Mouse (Mus musculus): ENCODE measurements around the gene Prr12.
"Not testable (repeated sequence)": the region's sequence is repeated elsewhere in the genome, so short reads cannot be mapped to it uniquely, and the experiment has no call there.

Prr12 gene

DNA sequence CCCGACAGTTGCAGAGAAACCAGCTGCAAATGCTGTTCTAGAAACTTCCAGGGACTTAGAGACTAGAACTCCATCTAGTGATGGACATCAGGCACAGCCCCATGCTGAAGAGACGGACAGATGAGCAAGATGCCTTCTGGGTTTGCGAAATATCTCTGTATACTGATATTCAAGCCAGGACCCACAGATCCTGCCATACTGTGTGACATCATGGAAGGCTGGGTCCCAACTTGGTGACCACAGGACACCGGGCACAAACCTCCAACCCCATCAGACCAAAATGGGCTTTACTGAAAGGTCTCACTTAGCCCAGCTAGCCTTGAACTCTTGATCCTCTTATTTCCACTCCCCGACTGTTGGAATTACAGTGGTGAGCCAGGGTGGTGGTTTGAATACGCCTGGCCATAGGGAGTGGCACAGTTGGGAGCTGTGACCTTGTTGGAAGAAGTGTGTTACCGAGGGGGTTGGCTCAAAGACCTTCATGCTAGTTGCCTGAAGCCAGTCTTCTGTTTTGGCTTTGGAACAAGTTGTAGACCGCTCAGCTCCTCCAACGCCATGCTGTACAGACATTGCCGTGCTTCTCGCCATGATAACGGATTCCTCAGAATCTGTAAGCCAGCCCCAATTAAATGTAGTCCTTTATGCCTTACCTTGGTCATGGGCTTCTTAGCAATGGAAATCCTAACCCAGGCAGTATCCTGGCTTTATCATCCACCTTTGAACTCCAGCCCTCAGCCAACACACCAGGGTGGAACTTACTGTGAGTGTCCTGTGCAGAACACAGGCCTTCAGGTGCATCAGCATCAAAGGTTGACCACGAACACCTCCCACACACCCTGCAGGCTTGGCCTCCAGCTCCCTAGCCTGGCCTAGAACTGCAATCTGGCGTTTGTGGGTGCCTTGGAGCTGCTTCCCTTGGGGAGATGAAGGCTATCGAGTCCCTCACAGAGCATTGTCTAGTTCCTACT, 28.1 kb downstream of the Prr12 start:
- no peak for DNase-seq (ENCODE audit: low read depth in 1 of 2, low spot score in 2 of 2)

DNA sequence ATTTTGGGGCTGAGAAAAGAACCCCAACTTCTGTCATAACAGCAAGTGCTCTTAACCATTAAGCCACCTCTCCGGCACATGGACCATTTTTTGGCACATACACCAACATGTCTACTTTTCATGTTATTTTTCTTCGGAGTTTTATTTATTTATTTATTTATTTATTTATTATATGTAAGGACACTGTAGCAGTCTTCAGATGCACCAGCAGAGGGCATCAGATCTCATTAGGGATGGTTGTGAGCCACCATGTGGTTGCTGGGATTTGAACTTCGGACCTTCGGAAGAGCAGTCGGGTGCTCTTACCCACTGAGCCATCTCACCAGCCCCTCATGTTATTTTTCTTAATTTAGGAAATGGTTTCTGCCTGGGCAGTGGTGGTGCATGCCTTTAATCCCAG, 29.0 kb downstream of the Prr12 start:
- DNase-seq (ENCODE audit: low read depth in 1 of 2, low spot score in 2 of 2), result not testable (repeated sequence)

DNA sequence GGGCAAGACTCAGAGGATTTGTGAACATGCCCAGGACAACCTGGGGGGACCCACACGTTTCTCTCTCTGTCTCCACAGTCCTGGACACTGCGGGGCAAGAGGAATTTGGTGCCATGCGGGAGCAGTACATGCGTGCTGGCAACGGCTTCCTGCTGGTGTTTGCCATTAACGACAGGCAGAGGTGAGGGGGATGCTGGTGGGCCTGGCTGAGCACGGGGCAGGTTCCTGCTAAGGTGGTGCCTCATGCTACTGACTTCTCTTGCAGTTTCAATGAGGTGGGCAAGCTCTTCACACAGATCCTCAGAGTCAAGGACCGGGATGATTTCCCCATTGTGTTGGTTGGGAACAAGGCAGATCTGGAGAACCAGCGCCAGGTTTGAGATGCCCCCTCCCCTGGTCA, 32.5 kb downstream of the Prr12 start:
- DNase-seq (ENCODE audit: low read depth in 1 of 2, low spot score in 2 of 2), result no peak

DNA sequence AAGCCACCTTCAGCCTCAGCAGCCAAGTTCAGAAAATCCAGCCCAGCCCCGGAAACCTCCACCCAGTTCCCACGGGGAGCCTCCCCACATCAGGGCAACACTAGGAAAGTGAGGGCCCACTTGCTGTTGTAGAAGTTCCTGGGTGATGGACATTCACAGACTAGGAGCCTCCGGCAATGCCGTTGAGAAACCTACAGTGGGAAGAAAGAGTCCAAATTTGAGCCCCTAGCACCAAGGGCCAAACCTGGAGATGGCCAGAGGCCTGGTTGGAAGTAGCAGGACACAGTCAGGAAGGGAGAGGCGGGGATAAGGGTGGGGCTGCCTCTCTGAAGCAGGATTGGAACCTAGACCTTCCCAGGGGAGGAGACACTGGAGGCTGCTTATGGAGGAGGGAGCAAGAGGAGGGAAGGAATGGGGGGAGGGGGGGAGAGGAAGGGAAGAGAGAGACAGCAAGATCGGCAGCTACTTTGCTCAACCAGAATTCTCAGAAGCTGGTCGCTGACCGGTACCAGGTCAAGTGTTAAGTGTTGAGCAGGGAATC, 33.6 kb downstream of the Prr12 start:
- DNase-seq (ENCODE audit: low read depth in 1 of 2, low spot score in 2 of 2), result no peak

DNA sequence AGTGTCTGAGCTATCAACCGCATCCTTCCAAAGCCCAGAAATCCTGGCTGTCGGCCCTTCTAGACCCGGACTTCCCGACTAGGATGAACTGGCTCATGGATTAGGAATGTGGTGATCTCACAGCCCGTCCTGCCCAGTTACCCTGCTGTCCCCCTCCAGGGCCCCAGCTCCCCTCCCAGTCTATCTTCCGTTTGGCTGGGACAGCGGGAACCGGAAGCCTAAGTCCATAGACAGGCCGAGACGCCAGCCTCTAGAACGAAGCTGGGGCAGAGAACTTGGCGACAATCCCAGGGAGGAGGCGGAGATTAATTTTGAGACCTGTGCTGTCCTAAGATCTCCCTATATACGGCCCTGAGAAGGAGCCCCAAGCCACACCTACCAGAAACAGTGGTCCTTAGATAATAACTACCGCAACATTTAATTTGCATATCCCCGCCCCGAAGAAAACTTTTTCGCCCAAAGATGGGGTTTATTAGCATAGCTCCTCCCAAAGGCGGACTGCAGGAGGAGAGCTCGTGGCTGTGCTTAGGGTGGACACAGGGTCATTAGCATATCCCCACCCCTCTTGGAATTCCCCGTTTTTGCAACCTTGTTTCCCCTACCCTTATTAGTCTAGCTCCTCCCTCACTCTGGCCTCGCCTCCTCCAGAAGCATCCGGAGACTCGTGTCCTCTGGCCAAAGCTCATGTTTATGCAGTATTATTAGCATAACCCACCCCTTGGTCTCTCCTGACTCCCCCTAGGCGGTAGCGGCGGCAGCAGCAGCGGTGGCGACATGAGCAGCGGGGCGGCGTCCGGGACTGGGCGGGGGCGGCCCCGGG, 35.2 kb downstream of the Prr12 start, which contains the start of gene Rras:
Gene Rras, plus strand, starts transcription at position 720 of the 820 bp plus-strand sequence.
- DNase-seq (ENCODE audit: low read depth in 1 of 2, low spot score in 2 of 2), result peak; percentile 90 to 91

DNA sequence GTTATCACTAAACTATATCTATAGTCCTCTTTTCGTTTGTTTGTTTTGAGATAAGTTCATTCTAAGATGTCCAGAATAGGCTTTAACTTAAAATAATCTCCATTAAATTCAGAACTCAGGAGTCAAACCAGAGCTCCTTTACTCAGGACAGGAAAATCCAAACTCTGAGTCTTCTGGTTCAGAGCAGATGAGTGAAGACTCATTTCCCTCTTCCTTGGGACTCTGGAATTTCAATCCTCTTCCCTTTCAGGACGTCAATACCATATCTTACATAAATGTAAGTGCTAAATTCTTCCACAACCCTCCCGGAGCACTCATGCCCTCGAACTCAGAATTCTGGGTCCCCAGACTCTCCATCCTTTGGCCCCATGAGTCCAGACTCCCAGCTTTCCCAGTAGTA, 35.9 kb downstream of the Prr12 start:
- no peak for DNase-seq (ENCODE audit: low read depth in 1 of 2, low spot score in 2 of 2)

DNA sequence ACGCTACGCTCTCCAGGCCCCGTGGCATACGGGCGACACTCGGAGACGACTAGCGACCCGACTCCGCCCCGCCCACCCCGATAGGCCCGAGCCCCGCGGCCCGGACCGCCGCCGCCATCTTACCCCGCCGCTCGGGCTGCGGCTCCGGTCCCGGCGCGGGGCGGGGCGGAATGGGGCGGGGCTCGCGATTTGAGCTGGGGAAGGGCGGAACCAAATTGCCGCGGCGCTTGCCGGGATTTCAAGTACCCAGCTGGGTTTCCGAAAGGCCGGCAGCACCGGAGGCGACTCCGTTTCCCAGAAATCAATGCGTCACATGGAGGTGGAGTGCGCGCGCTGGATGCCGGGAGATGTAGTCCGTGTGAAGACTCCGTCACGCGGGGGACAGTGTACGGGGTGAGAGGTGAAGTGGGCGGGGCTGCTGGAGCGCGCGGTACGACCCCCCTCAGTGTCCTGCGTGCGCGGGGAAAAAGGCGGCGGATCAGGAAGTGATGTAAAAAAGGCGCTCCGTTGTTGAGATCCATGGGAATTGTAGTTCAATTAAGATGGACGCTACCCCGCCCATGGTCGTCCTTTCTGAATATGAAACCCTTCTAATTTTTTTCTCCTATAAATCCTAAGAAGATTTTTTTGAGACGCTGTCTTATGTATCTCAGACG, 36.6 kb downstream of the Prr12 start, which contains the start of gene Scaf1:
Gene Scaf1, minus strand, starts transcription at position 407 of the 656 bp plus-strand sequence.
- DNase-seq (ENCODE audit: low read depth in 1 of 2, low spot score in 2 of 2), result peak; percentile 98

DNA sequence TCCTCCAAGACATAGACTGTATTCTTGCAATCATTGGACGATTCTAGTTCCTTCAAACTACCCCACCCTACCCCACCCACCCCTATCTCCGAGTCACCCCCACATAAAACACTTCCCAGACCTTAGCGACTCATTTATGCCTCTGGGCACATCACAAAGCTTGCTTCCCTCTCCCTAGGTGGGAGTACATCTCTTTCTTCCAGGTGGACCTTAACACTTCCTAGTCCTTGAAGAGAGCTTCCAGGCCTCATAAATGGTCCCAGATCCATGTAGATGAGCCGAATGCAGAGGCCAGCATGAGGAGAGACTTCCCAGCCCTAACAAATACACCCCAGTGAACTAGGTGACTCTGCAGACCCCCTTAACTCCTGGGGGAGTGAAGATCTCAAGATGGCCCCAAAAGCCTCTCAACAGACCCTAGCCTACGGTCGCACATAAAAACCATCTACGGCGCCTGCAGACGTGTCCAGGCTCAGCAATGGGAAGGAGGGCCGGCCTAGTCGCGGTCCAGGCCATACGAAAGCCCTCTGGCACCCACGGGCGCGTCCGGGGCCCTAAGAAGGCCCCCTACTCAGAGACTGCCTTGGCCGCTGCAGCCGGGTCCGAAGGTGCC, 37.2 kb downstream of the Prr12 start:
- DNase-seq (ENCODE audit: low read depth in 1 of 2, low spot score in 2 of 2), result no peak

DNA sequence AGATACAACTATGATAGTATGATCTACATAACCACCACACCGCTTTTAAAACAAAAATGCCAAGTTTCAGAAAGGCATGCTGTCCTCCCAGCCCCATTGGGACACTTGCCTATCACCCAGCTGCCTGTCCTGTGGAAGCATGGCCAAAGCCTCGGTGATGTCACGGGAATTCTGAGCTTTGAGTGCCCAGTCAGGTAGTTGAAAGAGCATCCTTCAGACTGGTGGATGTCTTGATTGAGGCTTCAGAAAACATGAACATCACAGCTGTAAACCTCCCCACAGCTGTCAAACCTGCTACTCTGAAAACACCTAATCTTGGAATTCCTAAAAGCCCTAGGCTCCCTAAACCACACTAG, 38.6 kb downstream of the Prr12 start:
- no peak for DNase-seq (ENCODE audit: low read depth in 1 of 2, low spot score in 2 of 2)

DNA sequence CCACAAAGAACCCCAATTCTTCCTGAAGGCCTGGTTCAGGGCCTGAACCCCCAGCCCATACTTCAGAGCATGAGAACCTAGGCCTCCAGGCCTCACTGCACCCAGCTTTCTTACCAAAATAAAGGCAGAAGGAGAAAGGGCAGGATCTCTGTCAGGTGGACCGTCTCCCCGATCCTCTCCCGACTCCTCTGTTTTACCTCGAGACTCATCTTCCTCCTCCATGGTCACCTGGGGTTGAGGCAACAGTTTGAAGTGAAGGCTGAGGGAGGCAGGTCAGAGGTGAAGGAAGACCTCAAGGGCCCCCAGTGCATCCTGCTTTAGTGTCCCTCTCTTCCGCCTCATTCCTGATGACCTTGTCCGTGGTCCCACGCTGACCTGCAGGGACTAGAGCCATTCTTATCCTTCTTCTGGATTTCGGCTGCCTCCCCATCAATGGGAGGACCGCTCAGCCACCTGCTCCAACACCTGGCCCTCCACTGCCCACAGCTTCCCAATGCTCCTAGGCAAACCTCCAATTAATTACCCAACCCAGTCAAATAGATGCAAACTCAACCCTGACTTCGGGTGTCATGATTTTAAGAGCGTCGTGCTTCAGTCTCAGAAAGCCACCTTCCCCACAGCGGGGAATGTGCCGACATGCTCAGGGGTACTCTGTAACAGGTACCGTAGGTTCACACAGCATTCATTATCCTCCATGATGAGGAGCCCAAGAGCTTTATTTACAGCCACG, 39.1 kb downstream of the Prr12 start:
- no peak for DNase-seq (ENCODE audit: low read depth in 1 of 2, low spot score in 2 of 2)

DNA sequence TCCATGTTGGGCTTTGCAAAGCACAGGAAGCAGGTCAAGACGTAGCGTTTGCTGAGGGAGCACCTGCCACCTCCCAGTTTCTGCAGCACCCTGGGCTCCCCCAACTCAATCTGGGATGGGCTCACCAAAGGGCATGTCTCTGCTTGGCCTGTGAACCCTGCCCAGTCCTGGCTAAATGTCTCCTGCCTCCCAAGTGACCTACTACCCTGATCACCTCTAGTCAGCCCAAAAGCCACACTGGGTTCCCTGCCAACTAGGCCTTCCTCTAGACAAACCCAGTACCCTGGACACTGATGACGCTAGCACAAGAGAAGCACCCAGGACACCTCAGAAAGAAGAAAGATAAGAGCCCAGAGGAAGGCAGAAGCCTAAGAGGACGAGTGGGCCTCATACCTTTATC, 39.9 kb downstream of the Prr12 start:
- DNase-seq (ENCODE audit: low read depth in 1 of 2, low spot score in 2 of 2), result no peak

DNA sequence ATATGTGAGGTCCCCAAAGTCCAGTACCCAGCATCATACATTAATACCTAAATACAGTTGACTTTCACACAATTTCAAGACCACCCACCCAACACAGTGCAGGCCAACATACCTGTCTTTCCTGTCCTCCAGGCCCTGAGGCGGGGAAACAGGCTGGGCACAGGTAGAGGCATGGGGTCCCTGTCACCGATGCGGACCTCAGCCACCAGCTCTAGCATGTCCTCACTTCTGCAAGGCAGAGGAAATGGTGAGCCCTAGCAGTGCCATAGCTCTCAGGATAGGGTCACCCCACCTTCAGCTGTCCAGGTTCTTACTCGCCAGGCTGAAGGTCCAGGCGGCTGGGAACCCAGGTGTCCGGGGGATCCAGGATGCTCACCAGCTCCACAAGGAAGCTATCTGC, 40.7 kb downstream of the Prr12 start:
- no peak for DNase-seq (ENCODE audit: low read depth in 1 of 2, low spot score in 2 of 2)

DNA sequence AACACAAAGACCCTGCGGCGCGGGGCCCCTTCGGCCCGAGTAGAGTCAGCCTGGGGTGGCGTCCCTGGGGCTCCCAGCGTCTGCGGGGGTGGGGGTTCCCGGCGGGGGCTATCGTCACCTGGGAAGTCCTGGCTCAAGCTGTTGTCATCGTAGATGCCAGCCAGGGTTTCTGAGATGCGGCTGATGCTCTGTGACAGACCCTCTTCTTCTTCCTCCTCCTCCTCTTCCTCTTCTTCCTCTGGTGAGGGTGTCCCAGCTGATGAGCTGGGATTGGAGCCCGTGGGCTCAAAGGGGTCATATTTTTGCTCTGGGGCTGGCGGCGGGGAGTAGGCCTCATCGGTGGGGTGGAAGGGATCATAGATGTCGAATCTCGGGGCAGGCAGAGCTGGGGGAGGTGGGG, 44.3 kb downstream of the Prr12 start:
- no peak for DNase-seq (ENCODE audit: low read depth in 1 of 2, low spot score in 2 of 2)

DNA sequence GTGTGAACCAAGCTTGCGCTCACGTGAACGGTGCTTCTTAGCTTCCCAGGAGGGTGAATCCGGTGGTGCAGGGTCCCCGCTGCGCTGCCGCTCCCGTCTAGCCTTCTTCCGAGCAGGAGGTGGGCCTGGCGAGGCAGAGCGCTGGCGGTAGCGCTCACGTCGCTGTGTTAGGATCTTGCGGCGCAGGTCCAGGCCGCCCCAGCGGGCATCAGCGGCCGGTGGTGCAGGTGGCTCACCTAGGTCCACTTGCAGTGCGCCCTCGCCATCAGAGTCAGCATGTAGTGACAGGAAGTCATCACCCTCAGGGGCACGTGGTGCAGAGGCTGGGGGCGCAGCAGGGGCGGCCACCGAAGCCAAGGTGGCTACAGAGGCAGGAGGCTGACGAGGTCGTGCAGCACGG, 44.8 kb downstream of the Prr12 start:
- DNase-seq (ENCODE audit: low read depth in 1 of 2, low spot score in 2 of 2), result no peak

DNA sequence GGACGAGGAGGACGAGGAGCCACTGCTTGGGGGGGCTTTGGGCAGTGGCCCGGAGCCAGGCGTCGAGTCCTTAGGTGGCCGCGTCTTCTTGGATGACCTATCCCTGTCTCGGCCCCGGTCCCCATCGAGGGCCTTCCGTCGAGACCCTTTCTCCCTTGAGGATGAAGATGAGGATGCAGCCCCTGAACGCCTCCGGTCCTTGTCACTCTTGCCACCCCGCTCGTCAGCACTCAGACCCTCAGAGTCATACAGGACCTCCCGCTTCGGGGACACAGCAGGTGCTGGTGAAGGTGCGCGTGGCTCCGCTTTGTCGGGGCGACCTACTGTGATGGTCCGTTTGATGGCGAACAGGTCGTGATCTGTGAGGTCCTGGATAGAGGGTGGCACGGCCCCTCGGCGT, 45.5 kb downstream of the Prr12 start:
- no peak for DNase-seq (ENCODE audit: low read depth in 1 of 2, low spot score in 2 of 2)

DNA sequence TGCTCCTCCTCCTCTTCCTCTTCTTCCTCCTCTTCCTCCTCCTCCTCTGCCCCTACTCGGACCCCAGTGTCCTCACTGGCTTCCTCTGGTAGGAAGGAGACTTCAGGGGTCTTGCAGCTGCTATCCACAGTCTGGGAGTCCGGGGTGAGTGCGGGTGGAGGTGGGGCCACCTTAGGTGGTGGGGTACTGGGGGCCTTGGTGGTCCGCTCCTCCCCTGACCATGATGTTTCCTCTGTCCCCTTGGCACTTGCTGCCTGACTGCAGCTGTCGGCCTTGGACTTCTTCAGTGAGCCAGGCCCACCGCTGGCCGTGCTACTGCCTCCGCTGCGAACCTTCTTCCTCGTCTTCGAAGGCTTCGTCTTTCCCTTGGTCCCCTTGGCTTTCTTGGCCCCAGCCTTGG, 46.2 kb downstream of the Prr12 start:
- no peak for DNase-seq (ENCODE audit: low read depth in 1 of 2, low spot score in 2 of 2)

DNA sequence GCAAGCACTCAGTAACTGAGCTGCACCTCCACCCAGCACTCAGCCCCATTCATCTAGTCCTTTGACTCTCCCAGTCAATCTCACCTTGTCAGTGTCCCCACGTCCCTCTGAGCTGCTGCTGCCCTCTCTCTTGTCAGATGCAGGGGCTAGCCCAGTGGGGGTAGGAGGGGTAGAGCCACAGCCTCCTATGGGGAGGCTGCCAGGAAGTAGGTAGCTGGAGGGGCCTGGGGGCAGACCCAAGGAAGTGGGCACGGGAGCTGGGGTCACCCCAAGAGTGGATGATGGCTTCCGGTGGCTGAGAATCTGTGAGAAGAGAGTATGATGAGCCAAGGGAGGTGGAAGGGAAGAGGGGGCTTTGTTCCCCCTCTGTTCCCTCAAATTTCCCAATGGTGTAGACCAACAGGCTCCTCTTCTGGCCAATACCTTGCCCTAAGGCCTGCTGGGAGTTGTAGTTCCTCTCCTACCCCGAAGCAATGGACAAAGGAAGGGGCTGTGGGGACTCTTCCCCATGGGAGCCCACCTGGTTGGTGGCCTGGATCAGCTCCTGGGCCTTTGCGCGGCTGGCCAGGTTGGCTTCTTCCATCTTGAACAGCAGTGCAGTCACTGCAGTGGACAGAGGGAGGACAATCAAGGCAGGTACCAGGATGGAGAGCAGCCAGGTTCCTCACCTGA, 47.2 kb downstream of the Prr12 start:
- no peak for DNase-seq (ENCODE audit: low read depth in 1 of 2, low spot score in 2 of 2)

DNA sequence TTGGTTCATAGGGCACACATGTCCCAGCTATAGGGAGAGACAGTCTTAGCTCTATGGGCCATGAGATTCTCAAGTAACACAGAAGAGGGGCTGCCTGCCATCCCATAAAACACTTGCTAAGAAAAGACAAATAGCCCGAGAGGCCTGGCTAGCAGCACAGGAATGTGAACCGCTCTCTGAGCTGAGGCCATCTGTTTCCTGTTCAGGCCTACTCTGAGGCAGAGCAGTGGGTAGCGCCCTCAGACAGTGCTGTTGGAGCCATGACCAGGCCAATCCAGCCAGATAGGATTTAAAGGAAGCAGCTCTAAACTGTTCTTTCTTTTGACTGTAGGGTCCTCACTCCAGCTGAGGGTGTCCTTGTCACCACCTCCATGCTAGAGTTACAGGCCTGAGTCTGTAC, 48.1 kb downstream of the Prr12 start:
- DNase-seq (ENCODE audit: low read depth in 1 of 2, low spot score in 2 of 2), result no peak

DNA sequence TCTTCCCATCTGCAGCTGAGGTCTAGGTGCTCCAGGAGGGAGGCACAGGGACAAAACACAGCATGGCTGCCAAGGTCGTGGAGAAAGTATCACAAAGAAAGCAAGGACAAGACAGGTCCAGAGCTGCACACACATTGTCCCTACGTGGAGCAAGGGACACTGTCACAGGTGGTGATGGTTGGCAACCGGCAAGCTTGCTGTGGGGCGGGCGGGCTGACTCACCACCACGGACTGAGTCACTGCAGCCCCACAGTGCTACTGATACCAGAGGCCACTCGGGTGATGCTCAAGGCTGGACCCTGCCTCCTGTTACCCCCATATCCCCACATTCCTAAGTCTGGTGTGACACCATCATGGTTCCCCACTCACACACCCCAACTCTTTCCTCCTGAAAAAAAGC, 50.2 kb downstream of the Prr12 start:
- DNase-seq (ENCODE audit: low read depth in 1 of 2, low spot score in 2 of 2), result no peak

Measured in monocyte, adult 2 months (primary cell).